Mouse (Mus musculus) thymus, postnatal 4 days (tissue): ENCODE measurements around the gene Foxo1.
A peak's percentile ranks its signal among the peaks of the same experiment; 100 is the strongest.

Source experiments
- DNase-seq: peaks from one replicate; pipeline ENCODE4 v3.0.0; 2021

The Foxo1 gene

DNA sequence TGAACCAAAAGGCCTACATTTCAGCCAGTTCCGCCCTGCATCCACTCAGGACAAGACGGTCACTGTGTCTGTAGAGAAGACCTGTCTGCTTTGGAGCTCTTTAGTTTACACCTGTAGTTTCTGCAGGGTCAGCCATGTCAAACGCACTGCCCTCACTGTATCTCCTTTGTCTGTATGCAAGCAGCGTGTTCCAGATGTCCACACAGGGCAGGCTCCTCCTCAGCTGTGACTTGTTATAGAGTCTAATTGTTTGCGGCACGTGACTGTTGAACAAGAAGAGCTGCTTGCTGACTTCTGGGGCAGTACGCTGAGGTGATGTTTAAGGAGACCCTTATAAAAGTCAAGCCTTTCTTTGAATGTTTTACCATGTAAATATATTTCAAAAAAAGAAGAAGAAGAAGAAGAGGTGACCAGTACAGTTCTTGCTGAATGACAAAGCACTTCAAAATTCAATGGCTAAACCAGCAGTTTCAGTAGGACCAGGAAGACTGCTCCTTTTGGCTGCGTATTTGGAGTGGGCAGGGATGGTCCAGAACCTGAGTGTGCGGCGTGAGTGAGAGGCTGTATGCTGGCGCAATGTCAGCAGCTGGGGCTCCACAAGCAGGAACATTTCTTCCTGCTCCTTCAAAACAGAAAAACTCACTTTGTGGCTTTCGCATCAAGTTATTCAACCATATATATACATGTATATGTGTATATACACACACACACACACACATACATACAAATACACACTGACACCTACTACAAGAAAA is 52.6 kb downstream of the Foxo1 start:
- no peak for DNase-seq

DNA sequence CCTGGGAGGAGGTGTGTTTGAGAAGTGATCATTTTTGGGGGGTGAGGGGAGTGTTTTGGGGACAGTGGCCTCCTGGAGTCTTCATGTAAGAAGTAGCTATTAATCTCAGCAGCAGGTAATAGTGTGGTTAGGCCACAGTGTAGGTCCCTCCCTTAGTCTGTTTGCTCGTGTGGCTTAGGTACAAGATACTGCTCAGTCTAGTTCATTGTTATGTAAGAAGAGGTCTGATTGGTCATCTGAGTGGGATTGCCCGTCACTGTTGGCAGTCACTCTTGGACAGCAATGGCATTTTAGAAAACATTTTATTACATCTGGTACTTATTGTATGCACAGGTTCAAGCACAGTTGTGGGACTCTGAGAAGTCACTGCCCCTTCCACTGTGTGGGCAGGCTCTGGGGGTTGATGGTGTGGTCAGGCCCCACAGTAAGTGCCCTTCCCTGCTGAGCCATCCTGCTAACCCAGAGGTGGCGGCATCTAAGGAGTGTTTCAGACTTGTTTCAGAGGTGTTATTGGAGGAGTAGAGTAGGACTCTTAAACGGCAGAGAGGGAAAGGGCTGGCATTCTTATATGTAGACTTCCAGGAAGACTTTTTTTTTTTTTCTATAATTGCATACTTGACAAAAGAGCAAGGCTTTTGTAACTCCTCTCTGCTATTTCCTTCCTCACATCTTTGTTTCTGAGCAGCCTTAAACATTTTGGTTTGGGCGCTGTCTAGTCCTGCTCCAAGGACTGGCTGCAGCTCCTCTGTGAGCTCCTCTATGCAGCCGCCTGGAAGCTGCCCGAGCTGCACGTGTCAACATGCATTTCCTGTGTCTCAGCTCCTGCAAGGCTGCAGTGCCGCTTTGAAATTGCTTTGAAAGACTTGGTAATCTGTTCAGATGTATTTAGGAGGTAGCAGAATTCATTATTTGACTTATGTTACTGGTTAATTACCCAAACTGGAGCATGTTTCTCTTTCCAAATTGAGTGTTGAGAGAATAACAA is 54.6 kb downstream of the Foxo1 start:
- DNase-seq = peak; percentile 64

DNA sequence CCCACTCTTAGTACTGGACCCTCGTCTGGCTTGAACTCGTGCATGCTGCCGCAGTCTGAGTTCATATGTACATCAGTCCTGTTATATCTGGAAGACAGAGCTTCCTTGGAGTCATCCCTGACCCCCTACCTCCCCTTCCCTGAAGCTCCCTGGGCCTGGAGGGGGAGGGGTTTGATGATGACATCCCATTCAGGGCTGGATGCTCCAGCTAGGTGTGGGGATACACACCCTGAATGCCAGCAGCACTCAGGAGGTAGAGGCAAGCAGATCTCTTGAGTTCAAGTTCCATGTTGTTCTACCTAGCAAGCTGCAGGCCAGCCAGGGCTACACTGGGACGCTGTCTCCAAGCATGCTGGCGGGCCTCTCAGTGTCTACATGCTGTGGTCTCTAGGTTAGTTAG is 56.9 kb downstream of the Foxo1 start:
- DNase-seq = no peak

DNA sequence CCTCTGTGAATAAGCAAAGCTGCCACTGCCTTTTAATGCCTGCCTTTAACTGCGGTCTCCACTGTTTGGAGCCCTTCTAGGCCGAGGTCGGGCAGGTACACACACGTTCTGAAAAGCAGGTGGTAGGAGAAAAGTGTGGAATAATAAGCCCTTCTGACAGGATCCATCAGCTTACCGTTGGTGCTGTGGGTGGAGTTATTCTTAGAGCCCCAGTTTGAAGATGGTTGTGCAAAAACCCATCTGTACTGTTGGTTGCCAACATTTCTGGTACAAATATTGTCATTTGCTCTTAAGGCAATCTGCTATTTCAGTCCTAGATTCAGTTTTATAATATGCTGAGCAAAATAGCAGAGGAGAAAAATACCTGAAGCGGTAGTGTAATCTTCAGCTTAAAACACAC is 58.6 kb downstream of the Foxo1 start:
- no peak for DNase-seq

DNA sequence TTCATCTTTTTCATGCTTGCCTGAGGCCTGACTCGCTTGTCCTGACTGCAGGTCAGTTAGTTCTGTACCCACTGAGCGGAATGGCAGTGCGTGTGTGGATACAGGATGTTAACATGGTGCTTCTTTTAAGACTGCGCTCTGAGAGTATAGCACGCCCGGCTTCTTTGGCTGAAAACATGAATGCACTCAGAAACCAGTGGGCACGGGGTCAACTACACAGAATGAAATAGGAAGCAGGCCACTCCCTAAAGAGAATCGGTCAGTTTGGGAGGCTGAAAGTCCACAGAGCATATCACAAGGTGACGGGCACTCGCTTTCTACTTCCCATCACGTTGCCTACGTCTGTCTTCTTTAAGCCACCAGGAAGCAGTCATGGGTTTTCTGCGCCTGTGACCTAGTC is 59.0 kb downstream of the Foxo1 start:
- DNase-seq = no peak

DNA sequence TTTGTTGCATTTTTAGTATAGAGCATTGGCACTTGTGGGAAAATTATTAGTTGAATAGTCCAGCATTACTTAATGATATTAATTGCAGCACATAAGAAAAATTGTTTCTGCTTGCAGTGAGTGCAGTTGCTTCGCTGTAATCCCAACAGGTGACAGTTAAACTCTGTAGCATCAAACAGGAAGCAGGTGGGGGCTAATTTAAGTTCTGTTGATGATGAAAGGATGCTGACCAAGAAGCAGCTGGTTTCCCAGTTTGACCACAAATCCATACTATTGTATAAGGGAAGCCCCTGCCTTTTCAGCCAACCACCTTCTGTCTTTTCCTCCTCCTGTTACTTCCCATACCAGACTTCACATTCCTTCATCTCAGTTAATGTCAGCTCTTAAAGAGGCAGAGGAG is 63.6 kb downstream of the Foxo1 start:
- no peak for DNase-seq

DNA sequence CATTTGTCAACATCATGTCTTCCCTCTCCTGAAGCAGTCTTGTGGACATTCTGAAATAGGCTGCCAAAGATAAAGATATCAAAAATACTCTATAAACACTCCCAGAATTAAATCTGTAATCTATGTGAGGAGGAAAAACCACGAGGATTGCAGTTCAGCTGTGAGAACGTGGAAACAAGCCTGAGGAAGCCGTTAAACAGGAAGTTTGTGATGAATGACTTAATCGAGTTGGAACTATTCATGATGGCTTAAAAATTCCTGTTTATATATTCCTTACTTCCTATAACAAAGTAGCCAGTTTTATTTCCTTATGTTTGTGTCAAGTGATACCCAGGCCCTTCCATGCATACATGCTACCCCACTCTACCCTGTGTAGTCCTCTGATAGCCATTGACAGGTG is 70.6 kb downstream of the Foxo1 start:
- no peak for DNase-seq

DNA sequence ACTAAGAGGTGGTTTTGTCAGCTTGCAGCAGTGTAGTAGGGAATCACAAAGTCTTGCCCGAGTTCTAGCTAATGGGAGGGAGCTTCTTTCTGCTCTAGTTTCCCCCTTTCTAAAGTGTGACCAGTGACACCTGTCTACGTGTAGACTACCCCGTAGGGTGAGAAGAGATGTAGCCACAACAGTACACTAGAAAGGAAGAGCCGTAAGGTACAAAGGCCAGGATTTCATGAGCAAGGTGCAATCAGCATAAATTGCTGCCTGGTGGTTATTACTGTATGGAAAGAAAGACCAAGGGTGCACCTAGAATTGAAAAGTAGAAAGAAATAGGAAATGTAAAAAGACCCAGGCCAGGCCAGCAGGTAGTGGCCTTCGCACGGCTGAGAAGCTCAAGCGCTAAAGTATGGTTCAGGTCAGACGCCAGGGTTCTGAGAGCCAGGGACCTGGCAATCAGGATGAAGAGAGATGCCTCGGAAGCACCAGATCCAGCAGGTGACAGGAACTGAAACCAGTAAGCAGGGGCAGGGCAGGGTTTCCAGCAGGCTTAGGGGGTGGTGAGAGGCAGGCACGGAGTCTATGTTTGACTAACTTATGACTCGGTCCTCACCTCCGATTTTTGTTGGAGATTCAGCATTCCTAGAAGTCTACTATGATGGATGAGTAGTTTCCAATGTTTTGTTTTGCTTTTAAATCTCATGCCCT is 72.3 kb downstream of the Foxo1 start:
- peak; percentile 31 for DNase-seq

DNA sequence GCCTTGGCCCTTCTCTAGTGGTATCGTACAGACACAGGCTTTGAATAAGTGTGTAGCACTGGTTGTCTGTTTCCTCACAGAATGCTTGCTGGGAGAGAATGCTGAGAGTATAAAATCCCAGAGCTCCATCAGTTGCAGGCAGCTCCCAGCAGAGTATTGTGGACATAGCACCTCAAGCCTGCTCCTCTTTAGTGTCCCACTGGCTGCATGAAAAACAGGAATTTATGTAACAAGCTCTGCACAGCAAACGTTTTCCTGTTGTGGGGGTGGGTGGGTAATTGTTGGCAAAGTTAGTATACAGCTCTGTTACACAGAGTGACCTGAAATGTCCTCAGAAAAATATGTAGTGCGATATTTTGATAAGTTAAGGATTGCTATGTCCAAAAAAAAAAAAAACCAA is 74.1 kb downstream of the Foxo1 start:
- no peak for DNase-seq

DNA sequence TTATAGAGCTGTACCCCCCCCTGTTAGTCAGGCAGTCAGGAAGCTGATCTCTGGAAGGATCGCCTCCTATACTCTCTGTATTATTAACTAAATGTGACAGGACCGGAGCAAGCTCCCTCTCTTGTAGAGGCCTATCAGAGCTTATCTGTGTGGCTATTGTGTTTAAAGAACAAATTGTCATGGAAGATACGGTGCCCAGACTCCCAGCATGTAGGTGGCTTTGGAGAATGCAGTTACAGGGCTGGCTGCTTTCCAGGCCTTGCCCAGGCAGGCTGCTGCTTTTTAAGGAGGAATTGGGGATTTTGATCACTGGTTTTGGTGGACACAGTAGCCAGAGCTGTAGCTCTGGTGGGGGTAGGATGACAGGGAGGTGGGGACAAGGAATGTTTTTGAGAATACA is 74.7 kb downstream of the Foxo1 start:
- DNase-seq = no peak

DNA sequence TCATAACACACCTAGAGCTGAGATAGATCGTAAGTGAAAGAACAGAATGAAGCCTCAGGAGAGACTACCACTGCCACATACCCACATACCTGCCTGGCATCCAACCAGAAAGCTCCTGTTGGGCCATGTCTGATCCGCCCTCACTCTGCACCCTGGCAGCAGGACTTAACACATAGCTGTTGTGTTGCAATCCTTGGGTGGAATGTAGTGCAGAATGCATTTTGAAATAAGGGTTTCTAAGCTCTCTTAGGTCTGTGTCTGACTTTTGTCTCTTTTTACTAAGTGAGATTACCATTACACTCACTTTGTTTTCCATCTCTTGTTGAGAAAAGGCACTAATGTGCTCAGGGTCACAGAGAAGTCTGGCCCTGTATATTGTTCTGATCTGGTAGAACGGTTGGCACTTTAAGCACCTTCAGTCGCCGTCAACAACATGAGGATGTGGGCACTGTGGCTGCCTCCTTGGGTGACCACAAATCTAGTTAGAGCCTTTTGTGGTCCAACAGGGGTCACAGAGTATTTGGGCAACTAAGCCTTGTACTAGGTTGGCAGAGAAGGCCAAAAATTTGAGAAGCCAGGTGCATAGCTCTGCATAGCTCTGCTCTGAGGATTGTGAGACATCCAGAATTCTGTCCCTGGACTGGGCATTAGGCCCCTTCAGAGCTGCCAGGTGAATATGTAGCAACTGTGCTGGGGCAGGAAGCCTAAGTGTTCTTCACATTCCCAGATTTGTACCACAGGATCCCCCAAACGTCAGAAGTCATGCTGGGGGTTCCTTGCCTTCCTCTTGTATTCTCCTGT is 75.3 kb downstream of the Foxo1 start:
- DNase-seq = peak; percentile 44

DNA sequence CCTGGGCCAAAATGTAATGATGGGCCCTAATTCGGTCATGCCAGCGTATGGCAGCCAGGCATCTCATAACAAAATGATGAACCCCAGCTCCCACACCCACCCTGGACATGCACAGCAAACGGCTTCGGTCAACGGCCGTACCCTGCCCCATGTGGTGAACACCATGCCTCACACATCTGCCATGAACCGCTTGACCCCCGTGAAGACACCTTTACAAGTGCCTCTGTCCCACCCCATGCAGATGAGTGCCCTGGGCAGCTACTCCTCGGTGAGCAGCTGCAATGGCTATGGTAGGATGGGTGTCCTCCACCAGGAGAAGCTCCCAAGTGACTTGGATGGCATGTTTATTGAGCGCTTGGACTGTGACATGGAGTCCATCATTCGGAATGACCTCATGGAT is 77.7 kb downstream of the Foxo1 start:
- no peak for DNase-seq

DNA sequence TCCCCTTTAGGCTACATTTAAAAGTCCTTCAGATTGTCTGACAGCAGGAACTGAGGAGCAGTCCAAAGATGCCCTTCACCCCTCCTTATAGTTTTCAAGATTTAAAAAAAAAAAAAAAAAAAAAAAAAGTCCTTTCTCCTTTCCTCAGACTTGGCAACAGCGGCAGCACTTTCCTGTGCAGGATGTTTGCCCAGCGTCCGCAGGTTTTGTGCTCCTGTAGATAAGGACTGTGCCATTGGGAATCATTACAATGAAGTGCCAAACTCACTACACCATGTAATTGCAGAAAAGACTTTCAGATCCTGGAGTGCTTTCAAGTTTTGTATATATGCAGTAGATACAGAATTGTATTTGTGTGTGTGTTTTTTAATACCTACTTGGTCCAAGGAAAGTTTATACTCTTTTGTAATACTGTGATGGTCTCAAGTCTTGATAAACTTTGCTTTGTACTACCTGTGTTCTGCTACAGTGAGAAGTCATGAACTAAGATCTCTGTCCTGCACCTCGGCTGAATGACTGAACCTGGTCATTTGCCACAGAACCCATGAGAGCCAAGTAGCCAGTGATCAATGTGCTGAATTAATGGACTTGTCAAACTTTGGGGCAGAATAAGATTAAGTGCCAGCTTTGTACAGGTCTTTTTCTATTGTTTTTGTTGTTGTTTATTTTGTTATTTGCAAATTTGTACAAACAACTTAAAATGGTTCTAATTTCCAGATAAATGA is 79.0 kb downstream of the Foxo1 start:
- no peak for DNase-seq

DNA sequence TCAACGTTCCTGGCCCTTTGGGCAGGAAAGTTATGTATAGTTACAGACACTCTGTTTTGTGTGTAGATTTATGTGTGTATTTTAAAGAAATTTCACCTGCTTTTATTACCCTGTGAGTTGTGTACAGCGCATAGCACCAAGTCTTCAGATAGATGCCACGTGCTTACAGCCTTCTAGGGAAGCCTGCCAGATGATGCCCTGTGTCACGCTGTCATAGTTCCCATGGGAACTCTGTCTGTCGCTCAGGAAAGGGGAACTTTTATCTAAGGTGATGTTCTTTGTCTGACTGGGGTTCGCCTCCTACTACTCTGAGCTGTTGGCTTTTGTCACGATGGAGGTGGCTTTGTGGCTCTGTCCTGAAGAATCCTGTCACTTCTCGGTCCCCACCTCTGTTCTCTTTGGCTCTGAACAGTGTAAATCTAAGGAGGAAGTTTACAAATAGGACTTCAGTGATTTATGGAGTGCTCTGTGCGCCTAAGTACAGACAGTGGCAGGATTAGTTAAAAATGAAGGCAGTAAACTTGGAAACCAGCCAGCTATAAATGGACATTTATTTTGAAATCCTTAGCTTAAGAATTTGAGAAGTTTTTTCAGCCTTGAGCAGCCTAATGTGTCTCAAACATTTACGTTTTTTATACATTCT is 80.0 kb downstream of the Foxo1 start:
- DNase-seq = no peak

DNA sequence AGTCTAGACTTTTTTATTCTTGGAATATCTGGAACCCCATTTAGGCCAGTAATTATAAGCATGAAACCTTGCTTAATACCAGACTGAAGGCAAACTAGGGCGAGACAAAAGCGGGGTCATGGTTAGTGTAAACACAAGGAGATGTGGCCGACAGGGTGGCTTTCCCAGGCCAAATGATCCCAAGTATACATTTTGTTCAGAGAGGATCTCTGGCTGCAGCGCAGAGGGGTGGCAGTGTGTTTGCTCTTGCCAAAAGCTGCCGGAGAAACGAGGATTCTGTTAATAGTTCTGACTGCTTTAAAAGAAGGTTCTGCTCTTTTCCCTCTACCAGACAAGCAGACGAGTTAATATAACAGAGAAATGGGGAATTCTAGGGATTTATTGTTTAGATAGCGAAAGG is 82.5 kb downstream of the Foxo1 start:
- no peak for DNase-seq

DNA sequence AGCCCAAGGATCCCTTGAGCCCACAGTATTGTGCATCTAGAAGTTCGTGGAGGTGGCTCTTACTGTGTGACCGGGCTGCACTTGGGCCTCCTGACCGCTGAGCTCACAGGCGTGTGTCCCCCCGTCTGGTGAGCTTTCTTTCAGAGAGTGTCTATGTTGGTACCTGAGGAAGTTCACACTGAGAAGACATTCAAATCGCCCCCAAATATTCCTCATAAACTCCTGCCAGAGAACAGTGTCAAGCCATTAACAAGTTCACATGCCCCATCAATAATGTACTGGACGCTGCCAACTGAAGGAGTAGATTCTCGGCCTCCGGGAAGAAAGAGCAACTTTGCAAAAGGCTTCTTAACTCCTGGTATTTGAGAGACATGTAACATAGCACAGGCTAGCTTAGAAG is 83.8 kb downstream of the Foxo1 start:
- no peak for DNase-seq

DNA sequence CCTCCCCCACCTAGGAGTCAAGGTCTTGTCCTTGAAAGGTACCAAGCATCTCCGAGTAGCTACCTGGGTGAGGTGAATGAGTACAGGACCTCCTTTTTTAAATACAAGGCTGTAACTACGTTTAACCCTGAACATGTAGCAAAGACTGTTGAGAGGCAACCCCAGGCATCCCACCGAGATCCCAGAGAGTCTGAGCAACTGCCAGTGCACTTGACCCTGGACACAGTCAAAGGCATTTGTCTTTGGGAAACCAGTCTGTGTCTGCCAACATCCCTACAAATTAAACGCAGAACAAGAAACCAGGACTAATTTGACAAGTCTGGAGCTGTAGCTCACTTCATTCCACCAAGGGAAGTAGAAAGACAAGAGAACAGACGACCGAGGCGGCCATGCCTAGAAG is 86.1 kb downstream of the Foxo1 start:
- no peak for DNase-seq

DNA sequence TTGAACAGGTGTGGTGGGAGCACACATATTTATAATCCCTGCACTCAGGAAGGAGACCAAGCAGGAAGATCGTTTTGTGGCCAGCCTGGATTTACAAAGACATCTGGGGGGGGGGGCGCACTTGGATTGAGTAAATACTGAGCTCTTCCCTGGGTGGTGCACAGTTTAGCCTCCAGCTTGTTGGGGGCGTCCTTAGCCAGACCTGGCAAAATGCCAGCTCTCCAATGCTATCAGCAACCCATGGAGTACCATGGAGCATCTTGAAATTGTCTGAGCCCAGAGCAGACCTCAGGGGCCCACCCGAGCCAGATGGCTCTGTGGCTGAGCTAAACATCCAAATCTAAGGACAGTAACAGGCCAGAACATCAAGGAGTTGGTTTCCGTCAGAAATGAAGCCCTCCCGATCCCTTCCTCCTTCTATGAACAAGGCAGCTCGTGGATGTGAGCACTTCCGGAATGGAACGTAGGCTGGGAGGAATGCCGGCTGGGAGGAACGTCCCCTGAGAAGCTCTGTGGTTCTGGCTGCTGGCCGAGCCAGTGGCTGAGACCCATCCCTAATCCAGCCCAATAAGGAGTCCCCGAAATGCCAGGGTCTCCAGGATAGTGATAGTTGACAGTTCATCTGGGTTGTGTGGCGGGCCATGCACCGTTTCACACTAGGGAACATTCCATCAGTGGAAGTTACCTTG is 89.3 kb downstream of the Foxo1 start:
- no peak for DNase-seq

DNA sequence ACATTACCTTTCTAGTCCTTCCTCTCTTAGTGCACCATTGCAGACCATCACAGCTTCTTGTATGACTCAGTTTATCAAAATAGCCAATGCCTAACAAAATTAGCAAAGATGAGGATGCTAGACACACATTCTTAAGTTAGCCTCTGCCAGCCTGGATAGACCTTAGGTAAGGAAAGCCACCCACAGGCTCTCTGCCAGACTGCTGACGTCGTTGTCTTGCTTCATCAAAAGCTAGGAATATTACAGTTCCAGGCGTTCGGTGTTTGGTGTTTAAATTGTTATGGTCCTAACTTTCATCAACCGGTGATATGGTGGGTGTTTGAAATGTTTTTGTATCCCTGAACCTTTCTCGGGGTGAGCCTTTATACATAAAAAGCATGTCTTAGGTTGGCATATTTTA is 96.4 kb downstream of the Foxo1 start:
- DNase-seq = no peak

DNA sequence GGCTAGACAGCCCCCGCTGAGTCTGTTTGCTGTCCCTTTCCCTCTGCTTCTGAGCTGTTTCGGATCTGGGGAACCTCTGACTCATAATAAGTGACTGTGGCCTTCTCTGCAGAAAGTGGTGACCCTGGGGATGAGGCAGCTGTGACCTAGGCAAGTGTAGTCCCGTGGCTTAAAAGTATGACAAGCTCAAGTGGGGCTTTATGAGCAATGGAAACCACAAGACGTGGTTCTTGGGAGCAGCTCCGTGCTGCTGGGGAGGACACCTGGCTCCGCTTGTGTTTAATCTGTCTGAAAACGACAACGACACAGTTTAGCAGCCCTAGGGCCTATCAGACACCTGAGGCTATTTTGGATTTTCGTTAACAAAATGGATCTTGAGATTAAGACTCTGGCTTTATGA is 101.1 kb downstream of the Foxo1 start:
- DNase-seq = peak; percentile 54

DNA sequence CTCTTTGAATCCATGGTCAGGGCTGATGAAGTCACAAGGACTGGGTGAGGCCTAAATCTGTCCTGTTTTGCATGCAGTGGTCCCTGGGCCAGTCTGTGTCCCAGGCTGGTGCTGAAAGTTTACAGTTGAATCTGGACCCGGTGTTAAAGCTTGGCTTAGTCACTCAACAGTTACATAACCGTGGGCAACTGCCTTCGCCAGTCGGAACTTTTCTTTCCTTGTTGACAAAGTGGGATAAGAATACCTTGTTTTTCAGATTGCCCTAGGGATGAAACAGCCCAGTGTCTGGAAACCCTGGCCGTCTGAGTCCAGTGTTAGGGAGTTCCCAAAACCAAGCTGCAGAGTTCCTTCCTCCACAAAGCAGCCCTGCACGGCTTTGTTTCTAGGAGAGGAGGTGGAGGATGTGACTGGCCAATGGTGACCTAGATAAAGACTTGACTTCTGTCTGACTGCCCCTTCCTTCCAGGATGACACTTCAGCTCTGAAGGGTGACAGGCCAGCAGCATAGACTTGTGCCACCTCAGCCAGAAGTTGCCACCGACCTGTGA is 101.8 kb downstream of the Foxo1 start:
- DNase-seq = no peak
